Mouse (Mus musculus): Measurements from ENCODE around the gene T2. TPM values are rescaled to one million over a fixed set of nuclear protein-coding genes. Genes with fewer than 3 reads are reported as not detected.

Gene T2
- polyA plus RNA-seq, 1 experiment, result not detected

DNA sequence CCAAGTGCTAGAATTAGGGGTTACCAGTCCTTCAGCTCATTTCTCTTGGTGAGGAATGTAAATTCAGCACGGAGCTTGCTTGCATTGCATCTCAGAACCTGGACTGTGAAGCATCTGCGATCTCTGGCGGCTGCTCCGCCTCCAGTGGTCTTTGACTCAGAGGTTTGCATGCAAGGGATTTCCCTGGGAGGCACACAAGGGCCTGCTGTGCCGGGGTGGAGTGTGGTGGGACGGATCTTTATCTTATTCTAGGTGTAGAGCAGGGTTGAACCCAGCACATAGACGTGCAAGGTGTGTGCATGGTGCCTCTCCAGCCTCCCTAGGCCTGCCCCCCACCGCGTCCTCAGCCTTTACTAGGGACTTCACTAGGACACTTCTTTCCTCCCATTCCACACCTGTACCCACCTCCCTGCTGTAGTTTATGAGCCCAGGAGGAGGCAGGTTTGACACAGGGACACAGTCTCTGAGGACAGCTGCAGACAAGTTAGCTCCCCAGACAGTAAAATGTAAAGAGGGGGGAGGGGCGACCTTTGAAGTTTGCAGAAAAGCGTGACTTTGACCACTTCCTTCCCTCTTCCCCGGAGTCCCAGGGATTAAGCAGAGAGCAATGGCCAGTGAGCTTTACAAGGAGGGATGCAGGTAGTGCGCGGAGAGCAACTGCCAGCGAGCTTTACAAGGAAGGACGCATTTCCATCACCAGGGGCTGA, 53.0 kb downstream of the T2 start:
- no peaks in the 10 kb centered on the region for H3K36me3 ChIP-seq (replicated peaks; ENCODE audit: low read length)
- TF ChIP-seq GATA1 (IDR thresholded peaks at IDR 0.05; ENCODE audit: borderline replicate concordance, low read length) (no peak), FLI1 (IDR thresholded peaks at IDR 0.05; ENCODE audit: low read length) (no peak)
- peaks cover 19% of the 10 kb centered on the region for H3K27me3 ChIP-seq (replicated peaks)
- H3K4me1 ChIP-seq, result peaks cover 43% of the 10 kb centered on the region
- peak overlapping the region; percentile 82 for H3K4me3 ChIP-seq (replicated peaks)
- H3K9me3 ChIP-seq, result no peaks in the 10 kb centered on the region

- H3K9me3 ChIP-seq, result no peaks in the 10 kb centered on the region
- H3K36me3 ChIP-seq (replicated peaks; ENCODE audit: low read length), result no peaks in the 10 kb centered on the region
- no peak overlapping the region for H3K4me3 ChIP-seq (replicated peaks)
- H3K4me1 ChIP-seq, result peaks cover 35% of the 10 kb centered on the region
- TF ChIP-seq GATA1 (IDR thresholded peaks at IDR 0.05; ENCODE audit: borderline replicate concordance, low read length), result no peak
- no peak for TF ChIP-seq FLI1 (IDR thresholded peaks at IDR 0.05; ENCODE audit: low read length)
- peaks cover 25% of the 10 kb centered on the region for H3K27me3 ChIP-seq (replicated peaks)
These were observed 54.5 kb downstream of the T2 start for GRCm38 (mm10) chr17:8410330-8410729.

DNA sequence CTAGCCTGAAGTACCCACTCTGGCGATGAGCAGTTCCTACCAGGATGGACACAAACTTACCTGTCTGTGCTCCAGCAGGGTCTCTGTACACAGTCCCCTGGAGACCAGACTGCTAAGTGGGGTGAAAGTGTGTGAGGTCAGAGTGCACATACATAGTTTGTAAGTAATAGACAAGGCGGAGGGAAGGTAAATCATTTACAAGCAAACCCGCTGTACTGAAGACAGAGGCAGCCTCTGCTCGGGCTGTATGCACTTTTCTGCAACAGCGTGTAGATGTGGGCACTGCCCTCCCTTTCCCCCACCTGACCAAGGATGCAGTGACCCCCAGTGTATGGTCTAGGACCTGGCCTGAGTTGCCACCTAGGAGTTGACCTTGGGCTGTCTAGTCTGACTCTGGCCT, 57.9 kb downstream of the T2 start:
- H3K36me3 ChIP-seq (replicated peaks; ENCODE audit: low read length), result no peaks in the 10 kb centered on the region
- H3K4me3 ChIP-seq (replicated peaks), result no peak overlapping the region
- H3K9me3 ChIP-seq, result no peaks in the 10 kb centered on the region
- peaks cover 31% of the 10 kb centered on the region for H3K27me3 ChIP-seq (replicated peaks)
- H3K4me1 ChIP-seq, result peaks cover 24% of the 10 kb centered on the region
- TF ChIP-seq FLI1 (IDR thresholded peaks at IDR 0.05; ENCODE audit: low read length), result no peak
- no peak for TF ChIP-seq GATA1 (IDR thresholded peaks at IDR 0.05; ENCODE audit: borderline replicate concordance, low read length)

- Histone ChIP-seq H3K4me1 (peaks cover 7% of the 10 kb centered on the region), H3K4me3 (replicated peaks) (no peak overlapping the region), H3K9me3 (peaks cover under 1% of the 10 kb centered on the region; the same call in 1 of the 2 replicates), H3K36me3 (replicated peaks; ENCODE audit: low read length) (no peaks in the 10 kb centered on the region), H3K27me3 (replicated peaks) (peaks cover 32% of the 10 kb centered on the region)
- no peak for TF ChIP-seq FLI1 (IDR thresholded peaks at IDR 0.05; ENCODE audit: low read length)
- TF ChIP-seq GATA1 (IDR thresholded peaks at IDR 0.05; ENCODE audit: borderline replicate concordance, low read length), result no peak
These were observed 59.7 kb downstream of the T2 start for GRCm38 (mm10) chr17:8415533-8415932.

DNA sequence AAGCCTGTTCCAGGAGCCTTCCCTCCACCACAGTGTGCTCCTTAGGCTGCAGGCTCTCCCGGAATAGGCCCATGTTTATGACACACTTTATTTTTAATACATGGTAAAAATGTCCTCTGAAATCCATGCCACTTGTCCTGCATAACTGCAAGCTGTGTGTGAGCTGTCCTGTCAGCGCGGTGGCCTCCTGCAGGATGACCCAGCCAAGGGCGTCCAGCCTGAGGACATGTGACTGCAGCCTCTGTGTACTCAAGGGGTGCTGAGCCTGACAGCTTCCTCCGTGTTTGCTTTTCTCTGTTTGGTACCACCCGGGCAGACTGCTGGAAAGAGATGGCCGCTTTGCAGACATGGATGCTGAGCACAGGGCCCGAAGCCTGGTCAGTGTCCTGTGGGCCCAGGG, 61.1 kb downstream of the T2 start:
- no peak overlapping the region for H3K4me3 ChIP-seq (replicated peaks)
- peaks cover 12% of the 10 kb centered on the region for H3K4me1 ChIP-seq
- peaks cover 4% of the 10 kb centered on the region; the same call in 1 of the 2 replicates for H3K9me3 ChIP-seq
- no peak for TF ChIP-seq FLI1 (IDR thresholded peaks at IDR 0.05; ENCODE audit: low read length)
- no peak for TF ChIP-seq GATA1 (IDR thresholded peaks at IDR 0.05; ENCODE audit: borderline replicate concordance, low read length)
- H3K27me3 ChIP-seq (replicated peaks), result peaks cover 34% of the 10 kb centered on the region
- no peaks in the 10 kb centered on the region for H3K36me3 ChIP-seq (replicated peaks; ENCODE audit: low read length)

DNA sequence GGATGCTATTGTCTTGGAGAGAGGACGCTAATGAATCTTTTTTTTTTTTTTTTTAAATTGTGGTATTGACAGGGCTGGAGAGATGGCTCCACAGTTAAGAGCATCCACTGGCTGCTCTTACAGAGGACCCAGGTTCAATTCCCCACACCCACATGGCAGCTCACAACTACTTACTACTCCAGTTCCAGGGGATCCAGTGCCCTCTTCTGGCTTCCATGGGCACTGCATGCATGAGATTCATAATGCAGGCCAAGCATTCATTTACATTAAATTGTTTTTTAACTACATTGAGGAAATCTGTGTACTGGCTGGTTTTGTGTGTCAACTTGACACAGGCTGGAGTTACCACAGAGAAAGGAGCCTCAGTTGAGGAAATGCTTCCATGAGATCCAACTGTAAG, 64.9 kb downstream of the T2 start:
- Histone ChIP-seq H3K36me3 (replicated peaks; ENCODE audit: low read length) (no peaks in the 10 kb centered on the region), H3K27me3 (replicated peaks) (peaks cover 29% of the 10 kb centered on the region), H3K4me1 (peaks cover 5% of the 10 kb centered on the region), H3K4me3 (replicated peaks) (no peak overlapping the region), H3K9me3 (peaks cover 9% of the 10 kb centered on the region)
- TF ChIP-seq GATA1 (IDR thresholded peaks at IDR 0.05; ENCODE audit: borderline replicate concordance, low read length), result no peak
- TF ChIP-seq FLI1 (IDR thresholded peaks at IDR 0.05; ENCODE audit: low read length), result no peak

DNA sequence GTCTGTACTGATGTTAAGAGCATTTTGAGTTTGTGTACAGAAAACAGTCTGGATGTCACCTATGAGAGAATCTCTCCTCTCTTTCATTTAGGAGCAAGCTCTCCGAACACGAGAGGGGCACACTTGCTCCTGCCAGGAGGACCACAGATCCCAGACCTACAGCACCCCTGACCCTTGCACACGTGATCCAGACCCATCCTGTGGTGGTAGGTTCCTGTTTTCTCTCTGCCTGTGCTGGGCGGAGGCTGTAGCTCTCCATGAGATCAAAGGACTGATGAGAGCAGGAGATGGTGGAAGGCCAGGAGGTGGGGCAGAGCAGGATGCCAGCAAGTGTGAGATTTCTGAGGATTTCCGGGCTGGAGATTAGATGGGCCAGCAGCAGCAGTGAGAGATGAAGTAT, 65.7 kb downstream of the T2 start:
- TF ChIP-seq GATA1 (IDR thresholded peaks at IDR 0.05; ENCODE audit: borderline replicate concordance, low read length) (no peak), FLI1 (IDR thresholded peaks at IDR 0.05; ENCODE audit: low read length) (no peak)
- Histone ChIP-seq H3K4me1 (peaks cover 5% of the 10 kb centered on the region), H3K9me3 (peaks cover 15% of the 10 kb centered on the region), H3K27me3 (replicated peaks) (peaks cover 34% of the 10 kb centered on the region), H3K4me3 (replicated peaks) (no peak overlapping the region), H3K36me3 (replicated peaks; ENCODE audit: low read length) (no peaks in the 10 kb centered on the region)

DNA sequence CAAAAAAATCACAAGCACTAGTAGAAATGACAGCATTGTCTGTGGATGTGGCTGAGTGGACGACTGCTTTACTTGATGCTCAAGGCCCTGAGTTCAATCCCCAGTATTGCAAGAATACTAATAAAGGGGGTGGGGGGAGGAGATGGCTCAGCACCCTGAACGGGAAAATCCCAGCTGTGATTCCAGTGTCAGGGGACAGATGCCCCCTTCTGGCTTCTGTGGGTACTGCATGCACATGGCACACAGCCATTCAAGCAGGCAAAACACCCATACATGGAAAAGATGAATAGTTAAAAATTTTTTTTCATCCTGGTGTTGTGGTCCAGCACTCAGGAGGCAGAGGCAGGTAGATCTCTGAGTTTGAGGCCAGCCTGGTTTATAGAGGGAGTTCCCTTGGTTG, 67.5 kb downstream of the T2 start:
- no peak overlapping the region for H3K4me3 ChIP-seq (replicated peaks)
- TF ChIP-seq GATA1 (IDR thresholded peaks at IDR 0.05; ENCODE audit: borderline replicate concordance, low read length), result no peak
- H3K9me3 ChIP-seq, result peaks cover 15% of the 10 kb centered on the region
- H3K27me3 ChIP-seq (replicated peaks), result peaks cover 40% of the 10 kb centered on the region
- H3K4me1 ChIP-seq, result peaks cover 5% of the 10 kb centered on the region
- no peaks in the 10 kb centered on the region for H3K36me3 ChIP-seq (replicated peaks; ENCODE audit: low read length)

GRCm38 (mm10) chr17:8429436-8429835, 73.6 kb downstream of the T2 start:
- TF ChIP-seq GATA1 (IDR thresholded peaks at IDR 0.05; ENCODE audit: borderline replicate concordance, low read length), result no peak
- no peak for TF ChIP-seq FLI1 (IDR thresholded peaks at IDR 0.05; ENCODE audit: low read length)
- H3K27me3 ChIP-seq (replicated peaks), result peaks cover 87% of the 10 kb centered on the region

DNA sequence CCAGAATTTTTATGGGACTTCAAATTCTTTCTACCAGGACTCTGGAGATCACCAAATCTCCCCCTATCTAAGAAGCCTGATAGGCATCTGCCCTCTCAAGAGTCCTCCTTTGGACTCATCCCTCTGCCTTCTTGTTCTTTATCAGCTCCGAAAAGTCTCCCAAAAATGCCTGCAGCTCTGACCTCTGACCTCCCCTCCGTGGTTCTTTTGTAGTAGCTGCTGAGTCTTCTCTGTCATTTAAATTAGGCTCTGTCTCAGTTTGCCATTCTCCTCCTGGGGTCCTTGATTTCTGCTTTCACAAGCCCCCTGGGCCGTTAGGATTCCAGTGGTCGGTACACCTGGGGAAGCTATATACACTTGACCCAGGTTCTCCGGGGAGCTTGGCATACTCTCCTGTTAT, 74.1 kb downstream of the T2 start:
- H3K27me3 ChIP-seq (replicated peaks), result peaks cover 89% of the 10 kb centered on the region

More at GRCm38 (mm10) chr17:8429436-8429835, 73.6 kb downstream of the T2 start:
- Histone ChIP-seq H3K36me3 (replicated peaks; ENCODE audit: low read length) (no peaks in the 10 kb centered on the region), H3K4me3 (replicated peaks) (no peak overlapping the region), H3K4me1 (peaks cover 10% of the 10 kb centered on the region; the same call in 1 of the 2 replicates), H3K9me3 (peaks cover 8% of the 10 kb centered on the region)

More for the DNA sequence above, 74.1 kb downstream of the T2 start:
- H3K36me3 ChIP-seq (replicated peaks; ENCODE audit: low read length), result no peaks in the 10 kb centered on the region
- H3K4me1 ChIP-seq, result peaks cover 11% of the 10 kb centered on the region; the same call in 1 of the 2 replicates
- H3K4me3 ChIP-seq (replicated peaks), result no peak overlapping the region
- peaks cover 8% of the 10 kb centered on the region for H3K9me3 ChIP-seq
- no peak for TF ChIP-seq GATA1 (IDR thresholded peaks at IDR 0.05; ENCODE audit: borderline replicate concordance, low read length)
- TF ChIP-seq FLI1 (IDR thresholded peaks at IDR 0.05; ENCODE audit: low read length), result no peak

All from megakaryocyte, embryonic 14.5 days (primary cell).